Comparison of ENCODE assay signal across 21 mouse cellular contexts in the genomic region with DNA sequence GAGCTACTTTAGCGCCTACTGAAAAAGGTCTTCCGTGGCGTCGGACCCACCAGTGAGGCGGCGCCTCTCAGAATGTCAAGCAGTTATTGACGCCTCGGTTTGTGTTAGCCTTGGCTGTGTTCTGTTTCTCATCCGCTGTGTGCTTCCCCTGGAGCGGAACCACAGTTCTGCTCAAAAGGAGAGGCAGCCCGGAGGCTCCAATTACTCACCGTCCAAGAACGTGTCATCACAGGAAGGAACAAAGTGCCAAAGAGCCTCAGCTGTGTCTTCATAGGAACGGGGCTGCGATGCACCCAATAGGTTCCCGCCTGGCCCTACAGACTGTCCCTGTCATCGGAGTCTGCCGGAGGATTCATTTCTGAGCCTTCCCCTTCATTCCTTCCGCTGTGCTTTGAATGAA.
DNase-seq lines count a peak whose midpoint lies in the region; ATAC-seq lines count a peak whose summit lies in the region.
"Had no signal": no experiment of that assay in that cellular context is flagged by ENCODE, and none has a peak within 500 bp of the region (broad histone marks: within the 10 kb centered on the region; RNA-seq: fewer than 3 reads in every experiment).

No protein-coding gene starts in this region.

- H3K9me3 ChIP-seq in lung, embryonic 15.5 days = no peaks in the 10 kb centered on the region
- H3K9me3 ChIP-seq: liver, embryonic 15.5 days; neural tube, embryonic 12.5 days had no signal

- no peak overlapping the region for H3K4me3 ChIP-seq in lung, embryonic 15.5 days
- H3K4me3 ChIP-seq: embryonic facial prominence, embryonic 13.5 days; heart, embryonic 12.5 days; limb, embryonic 13.5 days; liver, embryonic 15.5 days; neural tube, embryonic 12.5 days had no signal

- no peak for DNase-seq in frontal cortex, postnatal 25 days (ENCODE audit: low spot score in 2 of 2)
- DNase-seq in lung, postnatal 25 days (ENCODE audit: low spot score) = no peak
- peak; percentile 57 for DNase-seq in Muller cell, postnatal 12 days (ENCODE audit: inconsistent ontology term)
- DNase-seq in lung, postnatal 10 days = peak; percentile 59
- DNase-seq in kidney, adult 11 months = no peak
- DNase-seq: adrenal gland, adult 2 months; cerebellum, adult 11-12 months; cerebellum, postnatal 14 days; kidney, adult 2 months; kidney, postnatal 10 days; layer of hippocampus, postnatal 36 days; right cerebral cortex, postnatal 4 days; thymus, postnatal 36 days had no signal

- 0 out of 2 replicates have a peak, but pooled peaks have one; percentile 34 for ATAC-seq in frontal cortex, adult (ENCODE audit: low TSS enrichment)
- ATAC-seq in lung, embryonic 15.5 days (ENCODE audit: borderline replicate concordance, extremely low read depth, low FRiP score, low TSS enrichment) = 0 out of 2 replicates have a peak, but pooled peaks have one; percentile 23
- ATAC-seq: hindbrain, embryonic 16.5 days had no signal

- H3K4me1 ChIP-seq in lung, embryonic 15.5 days = no peaks in the 10 kb centered on the region
- H3K4me1 ChIP-seq: embryonic facial prominence, embryonic 13.5 days; heart, embryonic 12.5 days; limb, embryonic 13.5 days; liver, embryonic 15.5 days; neural tube, embryonic 12.5 days had no signal

- no peak overlapping the region for H3K9ac ChIP-seq in lung, embryonic 15.5 days
- H3K9ac ChIP-seq: embryonic facial prominence, embryonic 13.5 days; heart, embryonic 12.5 days; limb, embryonic 13.5 days; liver, embryonic 15.5 days; neural tube, embryonic 12.5 days had no signal

- no peaks in the 10 kb centered on the region for H3K36me3 ChIP-seq in lung, embryonic 15.5 days
- H3K36me3 ChIP-seq: embryonic facial prominence, embryonic 13.5 days; heart, embryonic 12.5 days; limb, embryonic 13.5 days; liver, embryonic 15.5 days; neural tube, embryonic 12.5 days had no signal

- 54% methylated on average over 19 of the region's 19 CpGs for WGBS in lung, embryonic 15.5 days

- H3K27me3 ChIP-seq in lung, embryonic 15.5 days = no peaks in the 10 kb centered on the region
- H3K27me3 ChIP-seq: embryonic facial prominence, embryonic 13.5 days; liver, embryonic 15.5 days; neural tube, embryonic 12.5 days had no signal

- no peak overlapping the region for H3K27ac ChIP-seq in lung, embryonic 15.5 days
- H3K27ac ChIP-seq: embryonic facial prominence, embryonic 13.5 days; limb, embryonic 13.5 days; liver, embryonic 15.5 days; neural tube, embryonic 12.5 days had no signal

- no peak overlapping the region for H3K4me2 ChIP-seq in lung, embryonic 15.5 days
- H3K4me2 ChIP-seq: embryonic facial prominence, embryonic 13.5 days; heart, embryonic 12.5 days; limb, embryonic 13.5 days; liver, embryonic 15.5 days; neural tube, embryonic 12.5 days had no signal

Comparison
In these comparisons a context has a peak if more than half of its experiments do, and no peak if none do; other contexts are left out.
1. DNase-seq: peak in Muller cell, postnatal 12 days (single experiment) and lung, postnatal 10 days (single experiment); none in frontal cortex, postnatal 25 days (0 of 2), lung, postnatal 25 days (single experiment) and kidney, adult 11 months (single experiment).